Comparison of ENCODE assay signal across 18 mouse cellular contexts in the genomic region with DNA sequence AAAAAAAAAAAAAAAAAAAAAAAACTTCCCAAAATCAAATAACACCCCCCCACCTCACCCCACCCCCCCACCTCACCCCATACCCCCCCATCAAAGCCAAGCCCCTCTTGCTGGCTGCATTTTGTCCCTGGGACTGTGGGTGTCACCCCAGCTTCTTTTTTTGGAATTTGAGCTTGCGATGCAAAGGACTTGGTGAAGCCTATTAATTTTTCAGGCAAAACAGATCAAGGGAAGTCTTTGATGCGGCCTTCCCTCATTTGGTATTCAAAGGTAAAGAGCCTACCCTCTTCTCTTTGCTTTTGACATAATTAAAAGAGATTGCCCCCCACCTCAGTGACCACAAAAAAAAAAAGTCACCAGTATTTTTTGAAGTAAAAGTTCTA. TPM values are rescaled to one million over a fixed set of nuclear protein-coding genes. Genes with fewer than 3 reads are reported as not detected.
DNase-seq lines count a peak whose midpoint lies in the region; ATAC-seq lines count a peak whose summit lies in the region.
"Had no signal": no experiment of that assay in that cellular context is flagged by ENCODE, and none has a peak within 500 bp of the region (broad histone marks: within the 10 kb centered on the region; RNA-seq: fewer than 3 reads in every experiment).

No protein-coding gene starts in this region.

- WGBS in midbrain, embryonic 11.5 days, result 16% methylated on average over 2 of the region's 2 CpGs
- WGBS in midbrain, embryonic 16.5 days, result 39% methylated on average over 2 of the region's 2 CpGs
- WGBS in forebrain, embryonic 15.5 days, result 36% methylated on average over 2 of the region's 2 CpGs

- peaks cover 49% of the 10 kb centered on the region for H3K27me3 ChIP-seq in midbrain, embryonic 11.5 days (ENCODE audit: control insufficient read depth, insufficient read depth, low read length)
- H3K27me3 ChIP-seq in midbrain, embryonic 16.5 days (ENCODE audit: control insufficient read depth, insufficient read depth, low read depth, low read length), result peaks cover 37% of the 10 kb centered on the region
- H3K27me3 ChIP-seq in forebrain, embryonic 15.5 days, result peaks cover 54% of the 10 kb centered on the region
- H3K27me3 ChIP-seq: Patski had no signal

- peaks cover 42% of the 10 kb centered on the region for H3K4me1 ChIP-seq in midbrain, embryonic 11.5 days (ENCODE audit: control insufficient read depth, insufficient read depth, low read length)
- H3K4me1 ChIP-seq in midbrain, embryonic 16.5 days (ENCODE audit: control insufficient read depth, insufficient read depth, low read length), result no peaks in the 10 kb centered on the region; the same call in 1 of the 2 replicates
- peaks cover 27% of the 10 kb centered on the region for H3K4me1 ChIP-seq in forebrain, embryonic 15.5 days
- H3K4me1 ChIP-seq: intestine, embryonic 15.5 days had no signal

- H3K27ac ChIP-seq in midbrain, embryonic 11.5 days (ENCODE audit: low read depth, low read length), result no peak overlapping the region; the same call in 1 of the 2 replicates
- no peak overlapping the region for H3K27ac ChIP-seq in midbrain, embryonic 16.5 days (ENCODE audit: low read length)
- 0 out of 2 replicates have a peak overlapping the region, but pooled peaks have one; percentile 57 for H3K27ac ChIP-seq in forebrain, embryonic 15.5 days (replicated peaks)
- H3K27ac ChIP-seq: intestine, embryonic 15.5 days; left cerebral cortex, adult 2 months; limb, embryonic 15.5 days; neural tube, embryonic 12.5 days had no signal

- peak; percentile 36 for DNase-seq in embryo, embryonic 10.5 days (ENCODE audit: low spot score)
- no peak for DNase-seq in embryo, embryonic 10 days (ENCODE audit: low spot score)
- DNase-seq in midbrain, embryonic 11.5 days (ENCODE audit: low spot score, missing footprints), result peak; percentile 84
- DNase-seq in kidney, adult 11 months, result no peak
- no peak for DNase-seq in spleen, postnatal 36 days (ENCODE audit: low spot score in 2 of 2)
- no peak for DNase-seq in ovary, adult 18-20 months (ENCODE audit: low spot score)
- DNase-seq: embryo, embryonic 11 days; gastrocnemius, postnatal 14 days; liver, postnatal 0 days; thymus, postnatal 25 days had no signal

- H3K4me3 ChIP-seq in midbrain, embryonic 11.5 days (ENCODE audit: low read depth, low read length), result no peak overlapping the region
- H3K4me3 ChIP-seq in midbrain, embryonic 16.5 days (ENCODE audit: low read depth, low read length), result no peak overlapping the region
- H3K4me3 ChIP-seq in forebrain, embryonic 15.5 days, result no peak overlapping the region
- H3K4me3 ChIP-seq: intestine, embryonic 15.5 days; left cerebral cortex, adult 2 months; limb, embryonic 15.5 days; neural tube, embryonic 12.5 days had no signal

- H3K9me3 ChIP-seq in midbrain, embryonic 11.5 days (ENCODE audit: control insufficient read depth, low read length), result no peaks in the 10 kb centered on the region
- no peaks in the 10 kb centered on the region for H3K9me3 ChIP-seq in midbrain, embryonic 16.5 days (replicated peaks; ENCODE audit: control insufficient read depth, low read length, poor library complexity, severe bottlenecking)
- no peaks in the 10 kb centered on the region for H3K9me3 ChIP-seq in forebrain, embryonic 15.5 days
- H3K9me3 ChIP-seq: intestine, embryonic 15.5 days; limb, embryonic 15.5 days; neural tube, embryonic 12.5 days had no signal

- no peaks in the 10 kb centered on the region for H3K36me3 ChIP-seq in midbrain, embryonic 11.5 days (ENCODE audit: control insufficient read depth, insufficient read depth, low read length)
- H3K36me3 ChIP-seq in midbrain, embryonic 16.5 days (ENCODE audit: control insufficient read depth, insufficient read depth, low read length), result no peaks in the 10 kb centered on the region
- H3K36me3 ChIP-seq in forebrain, embryonic 15.5 days, result no peaks in the 10 kb centered on the region
- H3K36me3 ChIP-seq: intestine, embryonic 15.5 days; limb, embryonic 15.5 days; neural tube, embryonic 12.5 days had no signal

- H3K9ac ChIP-seq in midbrain, embryonic 11.5 days (ENCODE audit: low read length), result no peak overlapping the region
- H3K9ac ChIP-seq in midbrain, embryonic 16.5 days (ENCODE audit: low read depth, low read length), result no peak overlapping the region
- H3K9ac ChIP-seq in forebrain, embryonic 15.5 days (replicated peaks), result no peak overlapping the region
- H3K9ac ChIP-seq: intestine, embryonic 15.5 days; limb, embryonic 15.5 days; liver, postnatal 0 days; neural tube, embryonic 12.5 days had no signal

- no peak overlapping the region for H3K4me2 ChIP-seq in midbrain, embryonic 11.5 days
- H3K4me2 ChIP-seq in midbrain, embryonic 16.5 days (ENCODE audit: low read length), result no peak overlapping the region
- no peak overlapping the region for H3K4me2 ChIP-seq in forebrain, embryonic 15.5 days (replicated peaks)
- H3K4me2 ChIP-seq: heart, embryonic 11.5 days; intestine, embryonic 15.5 days; limb, embryonic 15.5 days had no signal

- ATAC-seq in midbrain, embryonic 11.5 days (ENCODE audit: low FRiP score), result no peak
- no peak for ATAC-seq in midbrain, embryonic 16.5 days
- no peak for ATAC-seq in forebrain, embryonic 15.5 days (replicated peaks)
- ATAC-seq: intestine, embryonic 15.5 days; liver, postnatal 0 days; Patski had no signal

RNA-seq across cellular contexts. Expression of a gene that starts 44.6 kb away (rescaled TPM):
- 27.6 and 31.5 TPM in 2 replicates for polyA plus RNA-seq in midbrain, embryonic 11.5 days (2014; fragmentation: Nextera tagmentation; extraction: Ambion mirVana)
- polyA plus RNA-seq in midbrain, embryonic 16.5 days (2015; fragmentation: Nextera tagmentation; extraction: Ambion mirVana), result 17.2 and 29.7 TPM in 2 replicates
- polyA plus RNA-seq in forebrain, embryonic 15.5 days (2015; fragmentation: Nextera tagmentation; extraction: Ambion mirVana), result 10.5 and 12.4 TPM in 2 replicates

Comparison
In these comparisons a context has a peak if more than half of its experiments do, and no peak if none do; other contexts are left out.
1. DNase-seq: peak in embryo, embryonic 10.5 days (single experiment) and midbrain, embryonic 11.5 days (single experiment); none in embryo, embryonic 10 days (single experiment), kidney, adult 11 months (single experiment), spleen, postnatal 36 days (0 of 2) and ovary, adult 18-20 months (single experiment).